Mouse (Mus musculus) limb, embryonic 13.5 days (tissue): ENCODE measurements around the gene Olfr525. TPM values are rescaled to one million over a fixed set of nuclear protein-coding genes. Genes with fewer than 3 reads are reported as not detected.

Experiments
- polyA plus RNA-seq: library from polyadenylated mRNA; unstranded; fragments of >200 nt; fragmentation: Nextera tagmentation; extraction: Ambion mirVana; gene quantifications from 2 replicates; pipeline ENCODE4 v1.2.1, GENCODE M21; 2015

The Olfr525 gene
- polyA plus RNA-seq, 1 experiment from 2014 or later, result not detected

Other genes with a start within 250 kb of the Olfr525 start
- 1.1 TPM in 2 replicates for gene Caly, start 238.3 kb upstream of the Olfr525 start, polyA plus RNA-seq
- gene Prap1, start 227.5 kb upstream of the Olfr525 start, polyA plus RNA-seq, result 0.25 TPM in 1 of 2 replicates, not detected in the other
- 22.1 and 24.9 TPM in 2 replicates for gene Fuom, start 218.4 kb upstream of the Olfr525 start, polyA plus RNA-seq
- gene Paox, start 205.1 kb upstream of the Olfr525 start, polyA plus RNA-seq, result 18.9 and 19.6 TPM in 2 replicates
- 150 and 151 TPM in 2 replicates for gene Echs1, start 204.4 kb upstream of the Olfr525 start, polyA plus RNA-seq
- gene Mtg1, start 183.3 kb upstream of the Olfr525 start, polyA plus RNA-seq, result 22.7 and 23.6 TPM in 2 replicates
- gene Sprn, start 166.0 kb upstream of the Olfr525 start, polyA plus RNA-seq, result 0.17 and 0.23 TPM in 2 replicates
- gene Olfr522, start 156.1 kb upstream of the Olfr525 start, polyA plus RNA-seq, result not detected in 2 replicates
- gene Olfr523, start 147.6 kb upstream of the Olfr525 start, polyA plus RNA-seq, result not detected in 2 replicates
- gene Olfr524, start 114.9 kb upstream of the Olfr525 start, polyA plus RNA-seq, result not detected in 2 replicates
- gene Cd163l1, start 102.6 kb upstream of the Olfr525 start, polyA plus RNA-seq, result 0.04 and 0.15 TPM in 2 replicates
- not detected in 2 replicates for gene 5830411N06Rik, start 73.6 kb upstream of the Olfr525 start, polyA plus RNA-seq
- gene Olfr527, start 13.2 kb downstream of the Olfr525 start, polyA plus RNA-seq, result not detected in 2 replicates
- not detected in 2 replicates for gene Olfr60, start 40.8 kb downstream of the Olfr525 start, polyA plus RNA-seq
- not detected in 2 replicates for gene Olfr530, start 55.5 kb downstream of the Olfr525 start, polyA plus RNA-seq
- gene Olfr531, start 82.1 kb downstream of the Olfr525 start, polyA plus RNA-seq, result not detected in 2 replicates
- gene Olfr532, start 100.8 kb downstream of the Olfr525 start, polyA plus RNA-seq, result not detected in 2 replicates
- gene Olfr533, start 142.5 kb downstream of the Olfr525 start, polyA plus RNA-seq, result not detected in 2 replicates
- not detected in 2 replicates for gene Olfr535, start 163.4 kb downstream of the Olfr525 start, polyA plus RNA-seq
- gene Olfr536, start 186.5 kb downstream of the Olfr525 start, polyA plus RNA-seq, result not detected in 2 replicates
- not detected in 2 replicates for gene Olfr538, start 247.0 kb downstream of the Olfr525 start, polyA plus RNA-seq